Mouse (Mus musculus): ENCODE results near the gene 1810046K07Rik. TPM values are rescaled to one million over a fixed set of nuclear protein-coding genes. Genes with fewer than 3 reads are reported as not detected.

The 1810046K07Rik gene
- polyA plus RNA-seq (2012; rRNA removed; ENCODE audit: low replicate concordance): 0.13 and 0.51 TPM in 2 replicates

DNA sequence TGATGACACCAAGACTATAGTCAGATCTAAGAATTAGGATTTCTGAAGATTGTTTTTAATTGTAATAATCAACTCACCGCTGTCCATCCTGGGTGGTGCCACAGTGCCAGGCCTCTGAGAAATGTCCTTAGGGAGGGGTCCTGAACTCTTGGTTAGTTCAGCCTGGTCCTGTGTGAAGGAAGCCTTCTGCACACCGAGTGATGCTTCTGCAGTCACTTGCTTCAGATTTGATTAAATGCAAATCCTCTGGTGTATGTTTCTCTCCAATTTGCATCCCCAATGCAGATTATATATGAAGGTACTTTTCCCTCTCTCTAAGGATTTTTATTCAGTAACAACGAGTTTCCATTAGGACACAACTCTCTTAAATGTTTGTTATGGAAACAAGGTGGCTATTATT lies at the start of gene 1810046K07Rik:
Gene 1810046K07Rik, minus strand, starts transcription at position 187 of the 400 bp plus-strand sequence.

GRCm38 (mm10) chr9:51278500-51279381 lies 50.0 kb downstream of the 1810046K07Rik start, which contains the start of gene Colca2:
TSS of gene Colca2 (minus strand) at chr9:51278569.

Other genes starting within 250 kb of the 1810046K07Rik start
- not detected in 2 replicates for gene 4833427G06Rik, start 226.8 kb downstream of the 1810046K07Rik start, polyA plus RNA-seq (2012; rRNA removed; ENCODE audit: low replicate concordance)
- gene Gm32742, start 163.4 kb downstream of the 1810046K07Rik start, polyA plus RNA-seq (2012; rRNA removed; ENCODE audit: low replicate concordance): 0.01 and 0.05 TPM in 2 replicates
- 0.43 and 0.53 TPM in 2 replicates for gene Pou2af1, start 115.2 kb downstream of the 1810046K07Rik start, polyA plus RNA-seq (2012; rRNA removed; ENCODE audit: low replicate concordance)
- 6.4 and 17.8 TPM in 2 replicates for gene Colca2, start 50.3 kb downstream of the 1810046K07Rik start, polyA plus RNA-seq (2012; rRNA removed; ENCODE audit: low replicate concordance)

Measured in subcutaneous adipose tissue, adult 2 months (tissue).